Mouse (Mus musculus) forebrain, postnatal 0 days (tissue): ENCODE data around the gene Zfp710. TPM values are rescaled to one million over a fixed set of nuclear protein-coding genes. Genes with fewer than 3 reads are reported as not detected.

Experiments
- ATAC-seq: fragments of 200-750 bp; cut with Nextera tagmentation; 2 replicates; pipeline ENCODE4 v1.8.0; 2017; ENCODE audit warnings: mild to moderate bottlenecking, moderate library complexity
- DNase-seq: peaks from one replicate; pipeline ENCODE4 v3.0.0-alpha.2; 2015
- H3K27ac ChIP-seq: fragments of 300-500 bp; sonication (generic); 2 replicates; pipeline ENCODE4 v1.5.1; 2014; ENCODE audit warnings: low read depth, mild to moderate bottlenecking, antibody characterized with exemption, low read length, moderate library complexity, mixed read lengths
- H3K27me3 ChIP-seq: fragments of 300-500 bp; sonication (generic); 2 replicates; pipeline ENCODE4 v1.6.1; 2014; ENCODE audit warnings: mild to moderate bottlenecking, low read length, mixed read lengths; ENCODE audit not compliant: insufficient read depth
- H3K36me3 ChIP-seq: fragments of 300-500 bp; sonication (generic); 2 replicates; pipeline ENCODE4 v1.6.1; 2014; ENCODE audit warnings: mild to moderate bottlenecking, moderate library complexity; ENCODE audit not compliant: insufficient read depth
- H3K4me1 ChIP-seq: fragments of 300-500 bp; sonication (generic); 2 replicates; pipeline ENCODE4 v1.6.1; 2014; ENCODE audit warnings: antibody characterized with exemption; ENCODE audit not compliant: insufficient read depth
- H3K4me2 ChIP-seq: fragments of 300-500 bp; sonication (generic); 2 replicates; pipeline ENCODE4 v1.6.1; 2014; ENCODE audit warnings: low read depth, mild to moderate bottlenecking, moderate library complexity
- H3K4me3 ChIP-seq: fragments of 300-500 bp; sonication (generic); 2 replicates; pipeline ENCODE4 v1.5.1; 2014; ENCODE audit warnings: low read depth, low read length, mixed read lengths
- H3K9ac ChIP-seq: fragments of 300-500 bp; sonication (generic); 2 replicates; pipeline ENCODE4 v1.6.1; 2014; ENCODE audit warnings: mild to moderate bottlenecking
- H3K9me3 ChIP-seq: fragments of 300-500 bp; sonication (generic); 2 replicates; pipeline ENCODE4 v1.6.1; 2016; ENCODE audit warnings: low read length
- CTCF ChIP-seq: sonication (generic); IDR thresholded peaks from 2 replicates; pipeline ENCODE4 v1.5.1; 2016; ENCODE audit warnings: antibody characterized with exemption, control low read depth, low read depth
- WGBS: fragments of 180-500 bp; shearing (Covaris S2); extraction: QIAGEN DNeasy Blood & Tissue Kit; methylation state at CpG from one replicate; pipeline ENCODE4 v1.1.7; 2014; 5-methylcytosine and 5-hydroxymethylcytosine counted together
- polyA plus RNA-seq: library from polyadenylated mRNA; unstranded; fragments of >200 nt; fragmentation: Nextera tagmentation; extraction: Ambion mirVana; gene quantifications from 2 replicates; pipeline ENCODE4 v1.2.1, GENCODE M21; 2015
- total RNA-seq: library from RNA; depleted of rRNA; stranded (reverse); fragments of >200 nt; gene quantifications from 2 replicates; pipeline ENCODE4 v1.2.3, GENCODE M21; 2014

Gene Zfp710
- total and polyA plus RNA-seq, 2 experiments from 2014 or later, result 12.3 to 30.6 TPM

- Histone ChIP-seq H3K4me1 (peaks cover 8% of the 10 kb centered on the region; the same call in 1 of the 2 replicates), H3K27ac (no peak overlapping the region), H3K27me3 (no peaks in the 10 kb centered on the region), H3K4me2 (no peak overlapping the region), H3K36me3 (0 out of 2 replicates have a peak, but pooled peaks cover 4% of the 10 kb centered on the region), H3K4me3 (no peak overlapping the region), H3K9ac (no peak overlapping the region), H3K9me3 (no peaks in the 10 kb centered on the region)
- 30% methylated on average over 14 of the region's 14 CpGs for WGBS
- TF ChIP-seq CTCF, result no peak
- ATAC-seq (no peak), DNase-seq (no peak)
Observed at GRCm38 (mm10) chr7:80057781-80058180, 33.2 kb downstream of the Zfp710 start.

DNA sequence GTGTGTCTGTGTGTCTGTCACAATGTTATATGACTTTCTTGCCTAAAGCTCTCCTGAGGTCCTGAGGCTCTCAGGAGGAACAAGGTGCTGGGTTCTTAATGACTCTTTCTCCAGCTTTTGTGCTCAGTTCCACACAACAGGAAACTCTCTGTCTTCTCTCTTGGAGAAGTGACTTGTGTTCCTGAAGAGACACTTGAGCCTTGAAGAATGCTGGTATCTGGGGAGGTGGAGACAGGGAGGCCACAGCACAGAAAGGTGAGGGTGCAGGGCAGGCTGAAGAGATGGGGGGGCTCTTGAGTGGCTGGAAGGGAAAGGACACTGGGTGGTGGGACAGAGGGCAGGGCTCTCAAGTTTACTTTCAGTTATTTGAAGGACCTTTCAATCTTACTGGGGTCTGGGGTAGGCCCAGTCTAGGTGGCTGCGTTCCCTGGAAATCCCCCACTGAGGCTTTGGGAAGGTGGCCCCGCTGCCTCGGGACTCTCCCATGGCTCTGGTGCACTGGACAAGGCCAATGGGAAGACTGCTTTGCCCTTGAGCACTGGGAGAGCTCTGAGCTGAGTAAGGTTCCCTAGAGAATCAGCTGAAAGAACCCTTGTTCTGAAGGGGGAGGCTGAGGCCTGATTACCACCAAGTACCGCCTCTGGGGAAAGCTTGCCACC is 33.9 kb downstream of the Zfp710 start:
- no peak for TF ChIP-seq CTCF
- Histone ChIP-seq H3K9me3 (no peaks in the 10 kb centered on the region), H3K9ac (no peak overlapping the region), H3K27ac (no peak overlapping the region), H3K4me3 (no peak overlapping the region), H3K36me3 (no peaks in the 10 kb centered on the region), H3K27me3 (no peaks in the 10 kb centered on the region), H3K4me2 (no peak overlapping the region), H3K4me1 (peaks cover 8% of the 10 kb centered on the region; the same call in 1 of the 2 replicates)
- DNase-seq, result no peak
- no peak for ATAC-seq
- WGBS, result 81% methylated on average over 4 of the region's 4 CpGs

DNA sequence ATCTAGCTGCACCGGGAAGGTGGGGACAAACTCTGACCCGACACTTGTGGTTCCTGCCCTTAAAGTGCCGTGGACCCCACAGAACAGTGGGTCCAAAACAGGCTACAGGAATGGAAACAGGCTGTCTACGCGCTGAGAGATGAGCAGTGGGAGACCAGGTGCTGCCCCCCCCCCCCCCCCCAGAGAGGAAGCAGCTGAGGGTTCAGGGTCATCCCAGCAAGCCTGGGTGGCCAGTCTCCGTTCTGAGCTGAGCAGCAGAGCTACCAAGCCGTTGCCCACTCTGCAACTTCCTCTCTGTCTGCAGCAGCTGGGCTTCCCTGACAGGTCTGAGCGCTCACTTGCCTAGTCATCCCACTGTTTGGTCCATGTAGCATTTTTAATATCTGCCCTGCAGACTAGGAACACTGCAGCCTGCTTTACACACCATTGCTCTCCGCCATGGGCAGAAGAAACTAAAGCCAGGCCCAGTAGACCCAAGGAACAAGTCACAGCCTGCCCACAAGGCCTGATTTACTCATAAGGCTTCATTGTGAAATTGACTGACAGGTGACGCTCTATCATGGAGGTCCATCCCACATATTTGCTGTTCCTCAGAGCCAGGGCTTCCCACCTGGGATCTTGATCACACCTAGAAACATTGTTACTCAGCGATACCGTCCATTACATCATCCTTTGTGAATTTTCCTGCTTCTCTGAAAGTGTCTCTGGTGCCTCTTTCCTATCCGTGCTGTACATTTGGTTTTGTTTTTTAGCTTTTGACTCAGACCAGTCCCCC is 34.6 kb downstream of the Zfp710 start:
- DNase-seq (no peak), ATAC-seq (no peak)
- peaks cover 8% of the 10 kb centered on the region; the same call in 1 of the 2 replicates for H3K4me1 ChIP-seq
- no peak overlapping the region for H3K9ac ChIP-seq
- no peak overlapping the region for H3K27ac ChIP-seq
- H3K36me3 ChIP-seq, result no peaks in the 10 kb centered on the region
- no peaks in the 10 kb centered on the region for H3K9me3 ChIP-seq
- H3K4me2 ChIP-seq, result no peak overlapping the region
- H3K4me3 ChIP-seq, result no peak overlapping the region
- WGBS, result 81% methylated on average over 13 of the region's 13 CpGs
- H3K27me3 ChIP-seq, result no peaks in the 10 kb centered on the region
- no peak for TF ChIP-seq CTCF

- H3K9ac ChIP-seq, result no peak overlapping the region
- no peak overlapping the region for H3K27ac ChIP-seq
- H3K4me3 ChIP-seq, result no peak overlapping the region
- no peak for TF ChIP-seq CTCF
- no peak overlapping the region for H3K4me2 ChIP-seq
- DNase-seq (no peak), ATAC-seq (no peak)
- H3K4me1 ChIP-seq, result peaks cover 8% of the 10 kb centered on the region; the same call in 1 of the 2 replicates
- H3K9me3 ChIP-seq, result no peaks in the 10 kb centered on the region
- no peaks in the 10 kb centered on the region for H3K27me3 ChIP-seq
- 84% methylated on average over 10 of the region's 10 CpGs for WGBS
- H3K36me3 ChIP-seq, result no peaks in the 10 kb centered on the region
Observed at GRCm38 (mm10) chr7:80060012-80060778, 35.6 kb downstream of the Zfp710 start.

- H3K4me1 ChIP-seq, result peaks cover 8% of the 10 kb centered on the region; the same call in 1 of the 2 replicates
- ATAC-seq, result no peak
- DNase-seq, result no peak
Observed at GRCm38 (mm10) chr7:80062083-80062826, 37.6 kb downstream of the Zfp710 start.

DNA sequence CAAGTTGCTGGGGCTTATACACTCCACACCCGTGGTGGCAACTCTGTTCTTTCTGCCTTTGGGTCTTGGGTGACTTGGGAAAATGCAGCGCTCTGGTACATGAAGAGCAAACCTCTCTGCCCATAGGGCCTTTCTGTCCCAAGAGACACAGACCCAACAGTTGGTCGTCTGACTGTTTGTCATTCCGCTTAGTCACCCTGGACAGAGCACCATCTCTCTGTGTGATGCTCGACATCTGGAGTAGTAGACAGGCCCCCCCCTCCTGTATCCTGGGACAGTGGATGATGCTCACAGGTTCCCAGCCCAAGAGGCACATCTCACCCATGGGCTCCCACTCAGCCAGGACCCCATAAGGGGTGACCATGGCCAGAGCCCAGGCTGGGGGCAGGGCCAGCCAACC is 38.6 kb downstream of the Zfp710 start:
- WGBS, result 66% methylated on average over 5 of the region's 5 CpGs
- DNase-seq, result no peak
- Histone ChIP-seq H3K9me3 (no peaks in the 10 kb centered on the region), H3K27ac (no peak overlapping the region), H3K9ac (no peak overlapping the region), H3K4me2 (no peak overlapping the region), H3K4me3 (no peak overlapping the region), H3K27me3 (no peaks in the 10 kb centered on the region), H3K4me1 (peaks cover under 1% of the 10 kb centered on the region; the same call in 1 of the 2 replicates), H3K36me3 (no peaks in the 10 kb centered on the region)
- TF ChIP-seq CTCF, result no peak
- no peak for ATAC-seq

More at GRCm38 (mm10) chr7:80062083-80062826, 37.6 kb downstream of the Zfp710 start:
- H3K36me3 ChIP-seq, result no peaks in the 10 kb centered on the region
- H3K27me3 ChIP-seq, result no peaks in the 10 kb centered on the region
- H3K9me3 ChIP-seq, result no peaks in the 10 kb centered on the region
- H3K9ac ChIP-seq, result no peak overlapping the region
- 86% methylated on average over 17 of the region's 17 CpGs for WGBS
- TF ChIP-seq CTCF, result no peak
- no peak overlapping the region for H3K4me3 ChIP-seq
- no peak overlapping the region for H3K4me2 ChIP-seq
- H3K27ac ChIP-seq, result no peak overlapping the region
